Mouse (Mus musculus) cerebellum, adult 2 months (tissue): ENCODE results near the gene Dnah2.

ENCODE experiments used
- CTCF ChIP-seq: fragments of 200-500 bp; IDR thresholded peaks from 2 replicates; pipeline ENCODE4 v1.5.1; 2011; ENCODE audit warnings: low read depth, mild to moderate bottlenecking, control low read depth, low read length, moderate library complexity, borderline replicate concordance; ENCODE audit not compliant: insufficient read depth
- POLR2A ChIP-seq: fragments of 200-500 bp; IDR thresholded peaks from 2 replicates; pipeline ENCODE4 v1.6.1; 2011; ENCODE audit warnings: low read length, control low read depth, borderline replicate concordance; ENCODE audit not compliant: insufficient read depth

GRCm38 (mm10) chr11:69552622-69553340, 3.9 kb upstream of the Dnah2 start:
- TF ChIP-seq CTCF (no peak), POLR2A (no peak)
